In the genomic region with DNA sequence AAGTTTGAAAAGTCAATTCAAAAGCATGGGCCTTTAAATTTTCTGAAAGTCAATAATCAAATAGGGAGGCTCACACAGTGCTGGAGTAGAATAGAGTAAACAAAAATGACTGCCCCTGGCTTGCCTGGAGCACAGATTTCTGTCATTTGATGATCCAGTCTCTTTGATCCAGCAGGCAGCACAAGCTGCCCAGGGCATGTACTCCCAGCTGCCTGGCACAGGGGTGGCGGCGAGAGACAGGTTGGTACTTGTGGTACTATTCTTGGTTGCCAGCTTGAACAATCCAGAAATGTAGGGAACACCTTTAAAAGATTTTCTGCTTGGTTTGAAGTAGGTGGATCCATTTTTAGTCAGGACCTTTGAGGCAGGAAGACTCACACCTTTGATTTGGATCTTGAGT, we compare ENCODE assay signal across 17 mouse cellular contexts.
"Had no signal": no experiment of that assay in that cellular context is flagged by ENCODE, and none has a peak within 500 bp of the region (broad histone marks: within the 10 kb centered on the region; RNA-seq: fewer than 3 reads in every experiment).

No protein-coding gene starts in this region.

- ATAC-seq: liver, embryonic 12.5 days; midbrain, embryonic 13.5 days; midbrain, embryonic 15.5 days had no signal

- H3K9me3 ChIP-seq: liver, embryonic 12.5 days; midbrain, embryonic 13.5 days; midbrain, embryonic 15.5 days; neural tube, embryonic 12.5 days; stomach, embryonic 15.5 days had no signal

- DNase-seq: lung, adult 18-20 months; lung, embryonic 14.5 days; lung, postnatal 10 days; lung, postnatal 4 days; right cerebral cortex, postnatal 14 days; thymus, adult 2 months; thymus, postnatal 25 days; thymus, postnatal 4 days had no signal

- H3K9ac ChIP-seq: liver, embryonic 12.5 days; liver, embryonic 14.5 days; lung, embryonic 14.5 days; midbrain, embryonic 13.5 days; midbrain, embryonic 15.5 days; neural tube, embryonic 12.5 days; stomach, embryonic 15.5 days had no signal

- H3K27me3 ChIP-seq: liver, embryonic 12.5 days; megakaryocyte, embryonic 14.5 days; midbrain, embryonic 13.5 days; midbrain, embryonic 15.5 days; neural tube, embryonic 12.5 days; stomach, embryonic 15.5 days had no signal

- H3K36me3 ChIP-seq: liver, embryonic 12.5 days; midbrain, embryonic 13.5 days; midbrain, embryonic 15.5 days; neural tube, embryonic 12.5 days; stomach, embryonic 15.5 days had no signal

- H3K4me3 ChIP-seq: liver, embryonic 12.5 days; megakaryocyte, embryonic 14.5 days; midbrain, embryonic 13.5 days; midbrain, embryonic 15.5 days; neural tube, embryonic 12.5 days; stomach, embryonic 15.5 days had no signal

- H3K27ac ChIP-seq: liver, embryonic 12.5 days; liver, embryonic 14.5 days; midbrain, embryonic 13.5 days; midbrain, embryonic 15.5 days; neural tube, embryonic 12.5 days; stomach, embryonic 15.5 days; stomach, postnatal 0 days had no signal

- H3K4me2 ChIP-seq: liver, embryonic 12.5 days; lung, embryonic 14.5 days; midbrain, embryonic 11.5 days; midbrain, embryonic 13.5 days; midbrain, embryonic 15.5 days; neural tube, embryonic 12.5 days; stomach, embryonic 15.5 days had no signal

- H3K4me1 ChIP-seq: liver, embryonic 12.5 days; midbrain, embryonic 13.5 days; midbrain, embryonic 15.5 days; neural tube, embryonic 12.5 days; stomach, embryonic 15.5 days had no signal
